Mouse (Mus musculus) midbrain, embryonic 15.5 days (tissue): ENCODE measurements at regions not wholly inside any gene's neighbourhood (a gene's known extent, or its start where the extent isn't known, plus 50 kb on each side); places are given as distances from the start of the nearest gene placed in this dataset.

Source experiments
- ATAC-seq: fragments of 200-750 bp; cut with Nextera tagmentation; replicated peaks from 2 replicates; pipeline ENCODE4 v1.8.0; 2017; ENCODE audit warnings: moderate TSS enrichment
- H3K27ac ChIP-seq: fragments of 300-500 bp; sonication (generic); 2 replicates; pipeline ENCODE4 v1.5.1; 2015; ENCODE audit warnings: mild to moderate bottlenecking, inconsistent platforms
- H3K27me3 ChIP-seq: fragments of 300-500 bp; sonication (generic); replicated peaks from 2 replicates; pipeline ENCODE4 v1.6.1; 2015; ENCODE audit warnings: inconsistent platforms
- H3K36me3 ChIP-seq: fragments of 300-500 bp; sonication (generic); replicated peaks from 2 replicates; pipeline ENCODE4 v1.6.1; 2015; ENCODE audit warnings: inconsistent platforms
- H3K4me1 ChIP-seq: fragments of 300-500 bp; sonication (generic); 2 replicates; pipeline ENCODE4 v1.6.1; 2015; ENCODE audit warnings: inconsistent platforms
- H3K4me2 ChIP-seq: fragments of 300-500 bp; sonication (generic); 2 replicates; pipeline ENCODE4 v1.6.1; 2015; ENCODE audit warnings: inconsistent platforms, mild to moderate bottlenecking, moderate library complexity
- H3K4me3 ChIP-seq: fragments of 300-500 bp; sonication (generic); 2 replicates; pipeline ENCODE4 v1.5.1; 2015; ENCODE audit warnings: mild to moderate bottlenecking, inconsistent platforms
- H3K9ac ChIP-seq: fragments of 300-500 bp; sonication (generic); 2 replicates; pipeline ENCODE4 v1.6.1; 2015; ENCODE audit warnings: mild to moderate bottlenecking, inconsistent platforms
- H3K9me3 ChIP-seq: fragments of 300-500 bp; sonication (generic); 2 replicates; pipeline ENCODE4 v1.6.1; 2016; ENCODE audit warnings: inconsistent platforms
- WGBS: fragments of 180-500 bp; shearing (Covaris S2); methylation state at CpG from one replicate; pipeline ENCODE4 v1.1.7; 2015; ENCODE audit warnings: mixed read lengths; 5-methylcytosine and 5-hydroxymethylcytosine counted together

DNA sequence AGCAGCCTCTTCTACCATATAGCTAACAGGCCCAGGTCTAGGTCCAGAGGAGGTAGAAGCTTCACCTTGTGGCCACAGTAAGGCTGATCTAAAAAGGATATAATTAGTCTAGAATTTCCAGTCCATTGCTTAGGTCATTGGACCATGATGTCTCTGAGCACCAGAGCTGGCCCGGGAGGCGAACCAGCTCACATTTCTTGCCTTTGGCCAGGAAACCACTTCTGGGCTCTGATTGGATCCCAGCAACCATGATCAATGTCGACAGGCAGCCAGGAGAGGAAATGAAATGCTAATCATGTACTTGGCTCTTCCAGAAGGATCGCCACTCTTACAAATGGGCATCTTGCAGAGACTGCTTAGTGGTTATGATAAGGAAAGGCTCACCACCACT is 99.5 kb upstream of the Nrbf2 start:
- H3K4me1 ChIP-seq: no peaks in the 10 kb centered on the region
- H3K9ac ChIP-seq: no peak overlapping the region
- no peaks in the 10 kb centered on the region for H3K27me3 ChIP-seq
- no peak for ATAC-seq
- H3K36me3 ChIP-seq: no peaks in the 10 kb centered on the region
- no peak overlapping the region for H3K4me2 ChIP-seq
- H3K27ac ChIP-seq: no peak overlapping the region
- 69% methylated on average over 4 of the region's 4 CpGs for WGBS
- no peaks in the 10 kb centered on the region for H3K9me3 ChIP-seq
- no peak overlapping the region for H3K4me3 ChIP-seq

- H3K4me2 ChIP-seq: no peak overlapping the region
- no peaks in the 10 kb centered on the region for H3K9me3 ChIP-seq
- H3K4me3 ChIP-seq: no peak overlapping the region
- H3K9ac ChIP-seq: no peak overlapping the region
- no peak for ATAC-seq
- H3K27ac ChIP-seq: no peak overlapping the region
- no peaks in the 10 kb centered on the region for H3K36me3 ChIP-seq
- no peaks in the 10 kb centered on the region for H3K4me1 ChIP-seq
- 88% methylated on average over 5 of the region's 5 CpGs for WGBS
- H3K27me3 ChIP-seq: no peaks in the 10 kb centered on the region
Observed at GRCm38 (mm10) chr10:67385966-67386365, 100.9 kb upstream of the Nrbf2 start.

- no peak overlapping the region for H3K27ac ChIP-seq
- 66% methylated on average over 6 of the region's 6 CpGs for WGBS
- H3K9ac ChIP-seq: no peak overlapping the region
- H3K4me2 ChIP-seq: no peak overlapping the region
- H3K4me3 ChIP-seq: no peak overlapping the region
- no peaks in the 10 kb centered on the region for H3K27me3 ChIP-seq
- H3K36me3 ChIP-seq: no peaks in the 10 kb centered on the region
- no peaks in the 10 kb centered on the region for H3K4me1 ChIP-seq
- H3K9me3 ChIP-seq: no peaks in the 10 kb centered on the region
- no peak for ATAC-seq
Observed at GRCm38 (mm10) chr10:67388755-67389154, 103.7 kb upstream of the Nrbf2 start.

DNA sequence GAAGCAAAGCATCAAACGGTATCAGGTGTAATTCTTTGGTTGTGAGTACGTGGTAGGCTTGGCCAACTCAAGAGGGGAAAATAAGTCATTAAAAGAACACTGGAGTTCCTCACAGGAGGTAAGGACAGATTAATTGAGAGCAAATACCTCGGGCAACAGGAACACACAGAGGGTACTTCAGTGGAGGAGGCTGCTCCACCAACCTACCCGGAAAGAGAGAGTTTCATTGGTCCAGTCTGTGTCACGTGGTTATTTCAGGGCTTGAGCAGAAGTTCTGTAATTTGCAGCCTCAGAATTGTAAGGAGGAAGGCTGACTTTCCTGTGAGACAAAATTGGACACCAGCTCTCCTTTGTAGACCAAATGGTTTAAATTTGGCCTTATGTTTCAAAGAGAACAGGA is 115.3 kb upstream of the Nrbf2 start:
- no peak overlapping the region for H3K4me3 ChIP-seq
- no peak overlapping the region for H3K9ac ChIP-seq
- H3K27ac ChIP-seq: no peak overlapping the region
- no peak overlapping the region for H3K4me2 ChIP-seq
- ATAC-seq: no peak
- H3K9me3 ChIP-seq: no peaks in the 10 kb centered on the region
- H3K4me1 ChIP-seq: no peaks in the 10 kb centered on the region
- no peaks in the 10 kb centered on the region for H3K27me3 ChIP-seq
- no peaks in the 10 kb centered on the region for H3K36me3 ChIP-seq
- WGBS: 69% methylated on average over 5 of the region's 5 CpGs

GRCm38 (mm10) chr10:67401409-67401808 is 116.3 kb upstream of the Nrbf2 start:
- 73% methylated on average over 6 of the region's 6 CpGs for WGBS
- no peak for ATAC-seq
- Histone ChIP-seq H3K9me3 (no peaks in the 10 kb centered on the region), H3K9ac (no peak overlapping the region), H3K27ac (no peak overlapping the region), H3K4me3 (no peak overlapping the region), H3K36me3 (no peaks in the 10 kb centered on the region), H3K4me1 (no peaks in the 10 kb centered on the region), H3K27me3 (no peaks in the 10 kb centered on the region), H3K4me2 (no peak overlapping the region)

DNA sequence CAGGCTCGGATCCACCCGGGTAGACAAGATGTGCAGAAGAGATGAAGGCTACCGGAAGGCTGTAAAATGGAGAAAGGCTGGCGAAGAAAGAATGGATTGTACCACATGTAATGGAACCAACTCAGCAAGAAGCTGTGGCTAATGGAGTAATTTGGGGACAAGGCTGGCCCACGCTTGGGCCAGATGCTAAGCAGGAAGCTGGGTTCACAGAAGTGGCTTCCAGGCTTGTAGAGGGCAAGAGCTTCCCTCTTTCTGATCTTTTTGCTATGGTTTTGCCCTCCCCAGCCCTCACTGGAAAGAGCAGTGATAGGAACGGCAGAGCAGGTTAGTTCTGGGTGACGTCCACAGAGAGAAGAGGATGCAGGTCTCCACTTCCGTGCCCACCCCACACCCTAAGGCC is 117.7 kb upstream of the Egr2 start:
- no peak for ATAC-seq
- WGBS: 93% methylated on average over 8 of the region's 8 CpGs

DNA sequence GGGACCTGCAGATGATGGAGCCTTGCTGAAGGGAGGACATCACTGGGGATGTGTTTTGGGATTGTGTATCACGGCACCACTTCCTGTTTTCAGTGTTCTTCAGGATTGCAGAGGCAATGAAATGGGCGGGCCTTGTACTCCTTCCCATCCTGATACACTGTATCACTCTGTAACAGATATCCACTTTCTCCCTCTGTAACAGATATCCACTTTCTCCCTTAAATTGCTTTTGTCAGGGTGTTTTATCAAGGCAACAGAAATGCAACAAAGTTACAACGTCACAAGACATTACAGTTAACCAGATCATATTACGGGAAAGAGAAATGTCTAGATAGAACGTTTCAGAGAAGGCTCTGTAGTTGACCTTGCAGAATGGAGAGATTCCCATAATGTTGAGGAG is 114.5 kb upstream of the Egr2 start:
- no peaks in the 10 kb centered on the region for H3K36me3 ChIP-seq
- H3K4me3 ChIP-seq: no peak overlapping the region
- 90% methylated on average over 5 of the region's 5 CpGs for WGBS
- H3K27me3 ChIP-seq: no peaks in the 10 kb centered on the region
- H3K27ac ChIP-seq: no peak overlapping the region
- no peak overlapping the region for H3K4me2 ChIP-seq
- no peak for ATAC-seq
- H3K9me3 ChIP-seq: no peaks in the 10 kb centered on the region
- H3K9ac ChIP-seq: no peak overlapping the region
- H3K4me1 ChIP-seq: no peaks in the 10 kb centered on the region

More for the DNA sequence above, 117.7 kb upstream of the Egr2 start:
- Histone ChIP-seq H3K4me1 (no peaks in the 10 kb centered on the region), H3K27ac (no peak overlapping the region), H3K4me3 (no peak overlapping the region), H3K4me2 (no peak overlapping the region), H3K36me3 (no peaks in the 10 kb centered on the region), H3K9ac (no peak overlapping the region), H3K27me3 (no peaks in the 10 kb centered on the region), H3K9me3 (no peaks in the 10 kb centered on the region)

GRCm38 (mm10) chr10:67425407-67425806 is 109.9 kb upstream of the Egr2 start:
- ATAC-seq: no peak
- Histone ChIP-seq H3K4me1 (no peaks in the 10 kb centered on the region), H3K9ac (no peak overlapping the region), H3K27me3 (no peaks in the 10 kb centered on the region), H3K27ac (no peak overlapping the region), H3K9me3 (no peaks in the 10 kb centered on the region), H3K4me2 (no peak overlapping the region), H3K36me3 (no peaks in the 10 kb centered on the region), H3K4me3 (no peak overlapping the region)
- 92% methylated on average over 5 of the region's 6 CpGs for WGBS

GRCm38 (mm10) chr10:67427220-67427619 is 108.1 kb upstream of the Egr2 start:
- 22% methylated on average over 10 of the region's 10 CpGs for whole genome bisulfite sequencing

DNA sequence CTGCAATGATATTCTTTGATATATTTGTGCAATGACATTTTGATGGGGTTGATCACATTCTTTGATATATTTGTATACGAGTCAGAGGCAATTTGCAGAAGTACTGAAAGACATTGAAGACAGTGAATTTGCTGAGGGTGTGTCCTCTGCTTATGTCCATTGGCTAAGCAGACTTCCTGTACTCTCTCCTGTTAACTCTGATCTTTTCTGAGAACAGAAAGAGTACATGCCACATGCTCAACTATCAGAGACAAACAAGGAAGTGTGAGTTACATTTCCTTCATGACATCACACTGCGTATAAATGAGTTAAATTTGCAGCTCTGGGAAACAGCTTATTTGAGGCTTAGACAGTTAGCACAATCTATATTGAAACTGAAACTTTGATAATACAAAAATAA is 104.5 kb upstream of the Egr2 start:
- H3K9me3 ChIP-seq: no peaks in the 10 kb centered on the region
- ATAC-seq: no peak
- 94% methylated on average over 2 of the region's 2 CpGs for WGBS
- no peak overlapping the region for H3K27ac ChIP-seq
- H3K4me3 ChIP-seq: no peak overlapping the region
- H3K27me3 ChIP-seq: no peaks in the 10 kb centered on the region
- H3K9ac ChIP-seq: no peak overlapping the region
- H3K4me2 ChIP-seq: no peak overlapping the region
- H3K4me1 ChIP-seq: no peaks in the 10 kb centered on the region
- no peaks in the 10 kb centered on the region for H3K36me3 ChIP-seq

More at GRCm38 (mm10) chr10:67427220-67427619, 108.1 kb upstream of the Egr2 start:
- no peaks in the 10 kb centered on the region for H3K9me3 ChIP-seq
- no peaks in the 10 kb centered on the region for H3K4me1 ChIP-seq
- H3K36me3 ChIP-seq: no peaks in the 10 kb centered on the region
- no peaks in the 10 kb centered on the region for H3K27me3 ChIP-seq
- no peak for ATAC-seq
- H3K9ac ChIP-seq: no peak overlapping the region
- H3K4me3 ChIP-seq: no peak overlapping the region
- no peak overlapping the region for H3K27ac ChIP-seq
- H3K4me2 ChIP-seq: no peak overlapping the region

- no peaks in the 10 kb centered on the region for H3K9me3 ChIP-seq
- H3K36me3 ChIP-seq: no peaks in the 10 kb centered on the region
- H3K4me1 ChIP-seq: no peaks in the 10 kb centered on the region
- H3K9ac ChIP-seq: no peak overlapping the region
- no peak for ATAC-seq
- H3K27me3 ChIP-seq: no peaks in the 10 kb centered on the region
- WGBS: 89% methylated on average over 15 of the region's 15 CpGs
- no peak overlapping the region for H3K4me2 ChIP-seq
- H3K4me3 ChIP-seq: no peak overlapping the region
- no peak overlapping the region for H3K27ac ChIP-seq
Observed at GRCm38 (mm10) chr10:67439042-67439635, 96.1 kb upstream of the Egr2 start.

GRCm38 (mm10) chr10:67439844-67440243 is 95.4 kb upstream of the Egr2 start:
- no peak overlapping the region for H3K4me3 ChIP-seq
- H3K4me1 ChIP-seq: no peaks in the 10 kb centered on the region
- no peak overlapping the region for H3K4me2 ChIP-seq
- no peaks in the 10 kb centered on the region for H3K27me3 ChIP-seq
- no peak for ATAC-seq
- WGBS: 90% methylated on average over 5 of the region's 5 CpGs
- H3K9me3 ChIP-seq: no peaks in the 10 kb centered on the region
- no peak overlapping the region for H3K27ac ChIP-seq
- no peak overlapping the region for H3K9ac ChIP-seq
- no peaks in the 10 kb centered on the region for H3K36me3 ChIP-seq

- no peak for ATAC-seq
- H3K36me3 ChIP-seq: no peaks in the 10 kb centered on the region
- H3K4me2 ChIP-seq: no peak overlapping the region
- no peak overlapping the region for H3K27ac ChIP-seq
- no peaks in the 10 kb centered on the region for H3K9me3 ChIP-seq
- WGBS: 67% methylated on average over 7 of the region's 7 CpGs
- H3K9ac ChIP-seq: no peak overlapping the region
- no peaks in the 10 kb centered on the region for H3K4me1 ChIP-seq
- H3K4me3 ChIP-seq: no peak overlapping the region
- no peaks in the 10 kb centered on the region for H3K27me3 ChIP-seq
Observed at GRCm38 (mm10) chr10:67441243-67441642, 94.0 kb upstream of the Egr2 start.
